Mouse (Mus musculus) heart, adult 2 months (tissue): ENCODE data around the gene 4930404N11Rik. TPM values are rescaled to one million over a fixed set of nuclear protein-coding genes. Genes with fewer than 3 reads are reported as not detected.

Experiments
- DNase-seq, 2 experiments: peaks; one replicate each; pipeline ENCODE4 v3.0.0; 2021
- H3K27ac ChIP-seq: fragments of 200-600 bp; 2 replicates; pipeline ENCODE4 v1.8.1; 2022
- H3K27me3 ChIP-seq: fragments of 200-500 bp; 2 replicates; pipeline ENCODE4 v1.6.1; 2012; ENCODE audit warnings: mild to moderate bottlenecking, low read length, inconsistent platforms, mixed read lengths; ENCODE audit not compliant: control insufficient read depth, insufficient read depth
- H3K36me3 ChIP-seq: fragments of 200-500 bp; 2 replicates; pipeline ENCODE4 v1.6.1; 2012; ENCODE audit warnings: low read length, inconsistent platforms; ENCODE audit not compliant: control insufficient read depth, insufficient read depth
- H3K4me1 ChIP-seq: fragments of 200-500 bp; 2 replicates; pipeline ENCODE4 v1.6.1; 2011; ENCODE audit warnings: low read length; ENCODE audit not compliant: control insufficient read depth, insufficient read depth
- H3K4me3 ChIP-seq: fragments of 200-600 bp; 2 replicates; pipeline ENCODE4 v1.8.1; 2022
- H3K79me2 ChIP-seq: fragments of 200-500 bp; replicated peaks from 2 replicates; pipeline ENCODE4 v1.6.1; 2012; ENCODE audit warnings: mild to moderate bottlenecking, inconsistent platforms, low read length, moderate library complexity, mixed read lengths; ENCODE audit not compliant: control insufficient read depth, insufficient read depth
- H3K9ac ChIP-seq: fragments of 200-500 bp; 2 replicates; pipeline ENCODE4 v1.6.1; 2012; ENCODE audit warnings: low read depth, mild to moderate bottlenecking, control low read depth, inconsistent platforms, low read length, mixed read lengths
- CTCF ChIP-seq: fragments of 200-600 bp; IDR thresholded peaks from 2 replicates; pipeline ENCODE4 v1.8.1; 2022; ENCODE audit warnings: antibody characterized with exemption, mild to moderate bottlenecking, moderate library complexity
- EP300 ChIP-seq: fragments of 200-500 bp; IDR thresholded peaks from 2 replicates; pipeline ENCODE4 v1.6.1; 2011; ENCODE audit warnings: low read depth, low read length, control low read depth; ENCODE audit not compliant: insufficient read depth
- POLR2A ChIP-seq: fragments of 200-500 bp; IDR thresholded peaks from 2 replicates; pipeline ENCODE4 v1.6.1; 2011; ENCODE audit warnings: mild to moderate bottlenecking, low read depth, low read length, control low read depth; ENCODE audit not compliant: insufficient read depth
- WGBS: fragments of 180-500 bp; shearing (Covaris S2); methylation state at CpG from one replicate; pipeline ENCODE4 v1.1.7; 2018; 5-methylcytosine and 5-hydroxymethylcytosine counted together
- intact Hi-C: fragments of 180-260 bp; cut with DNase I; formaldehyde crosslinking; loops from one replicate; pipeline ENCODE4 v1.15.1; 2025
- microRNA-seq, 2 experiments: library from miRNA; unstranded; fragments of <30 nt; microRNA quantifications; one replicate each; pipeline ENCODE4 v1.2.0; 2021
- polyA plus RNA-seq: library from polyadenylated mRNA; depleted of rRNA; stranded (reverse); fragments of >200 nt; gene quantifications from 2 replicates; pipeline ENCODE4 v1.2.3, GENCODE M21; 2012; rRNA removed
- total RNA-seq, 2 experiments: library from RNA; stranded (reverse); gene quantifications; 2 replicates each; pipeline ENCODE4 v1.2.3; 2021

The 4930404N11Rik gene
- total and polyA plus RNA-seq, 3 experiments, result 0.64 to 1.2 (median 1.1) TPM

DNA sequence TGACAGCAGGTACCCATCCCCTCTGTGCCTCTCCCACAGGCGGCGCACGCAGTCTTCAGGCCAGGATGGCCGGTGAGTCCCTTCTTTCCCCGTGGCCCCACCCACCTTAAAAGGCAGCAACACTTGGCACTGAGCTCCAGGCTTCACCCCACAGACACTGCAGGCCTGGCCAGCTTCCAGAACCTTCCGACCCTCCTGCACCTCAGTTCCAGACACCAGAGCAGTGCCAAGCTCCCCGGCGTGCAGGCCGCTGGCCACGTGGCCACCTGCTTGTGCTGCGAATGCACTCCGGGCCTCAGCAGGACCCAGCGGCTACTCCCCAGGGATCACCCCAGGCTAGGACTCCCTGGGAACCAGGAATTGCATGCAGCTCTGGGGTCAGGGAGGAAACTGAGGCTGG lies 52.0 kb downstream of the 4930404N11Rik start:
- intact Hi-C loops, result no loop called here
- Histone ChIP-seq H3K27ac (no peak overlapping the region), H3K9ac (no peak overlapping the region), H3K79me2 (no peaks in the 10 kb centered on the region), H3K4me3 (no peak overlapping the region), H3K4me1 (no peaks in the 10 kb centered on the region), H3K27me3 (no peaks in the 10 kb centered on the region), H3K36me3 (no peaks in the 10 kb centered on the region)
- no peak for TF ChIP-seq EP300
- no peak for TF ChIP-seq CTCF
- TF ChIP-seq POLR2A, result no peak
- 90% methylated on average over 13 of the region's 13 CpGs for WGBS
- no peak for DNase-seq

Small RNA genes lying within 50 kb of the gene (microRNA-seq; reads per million reads assigned to microRNA genes)
- 0.56 to 1.5 reads per million in 2 experiments for gene Mir6913

Other genes starting within 250 kb of the 4930404N11Rik start
Only the 30 nearest of the 33 such genes appear.
- 10 to 100 TPM; 14.1 to 16.5 TPM for gene Pias4, start 197.9 kb downstream of the 4930404N11Rik start, total RNA-seq
- 22.3 and 23.3 TPM in 2 replicates for gene Pias4, start 197.9 kb downstream of the 4930404N11Rik start, polyA plus RNA-seq
- gene Eef2, start 189.2 kb downstream of the 4930404N11Rik start, total RNA-seq, result 1,000 to 10,000 TPM; 1,027 to 1,244 TPM
- 887 and 1,187 TPM in 2 replicates for gene Eef2, start 189.2 kb downstream of the 4930404N11Rik start, polyA plus RNA-seq
- 10 to 100 TPM; 27.8 to 29.0 TPM for gene Dapk3, start 182.8 kb downstream of the 4930404N11Rik start, total RNA-seq
- gene Dapk3, start 182.8 kb downstream of the 4930404N11Rik start, polyA plus RNA-seq, result 30.6 and 35.5 TPM in 2 replicates
- gene 4930442H23Rik, start 182.0 kb downstream of the 4930404N11Rik start, total RNA-seq, result not detected
- gene 4930442H23Rik, start 182.0 kb downstream of the 4930404N11Rik start, polyA plus RNA-seq, result not detected in 2 replicates
- gene Nmrk2, start 163.8 kb downstream of the 4930404N11Rik start, total RNA-seq, result 1 to 10 TPM; 8.7 to 8.8 TPM
- gene Nmrk2, start 163.8 kb downstream of the 4930404N11Rik start, polyA plus RNA-seq, result 4.7 and 6.3 TPM in 2 replicates
- under 1 TPM in 1 of 2 experiments, not detected in 1; 0.09 TPM for gene Atcay, start 135.0 kb downstream of the 4930404N11Rik start, total RNA-seq
- 0.14 and 0.20 TPM in 2 replicates for gene Atcay, start 135.0 kb downstream of the 4930404N11Rik start, polyA plus RNA-seq
- 1 to 10 TPM; 1.8 to 2.0 TPM for gene Zfr2, start 132.7 kb downstream of the 4930404N11Rik start, total RNA-seq
- 5.0 and 6.3 TPM in 2 replicates for gene Zfr2, start 132.7 kb downstream of the 4930404N11Rik start, polyA plus RNA-seq
- under 1 TPM; 0.48 to 0.86 TPM for gene Matk, start 112.9 kb downstream of the 4930404N11Rik start, total RNA-seq
- gene Matk, start 112.9 kb downstream of the 4930404N11Rik start, polyA plus RNA-seq, result 0.97 and 1.5 TPM in 2 replicates
- 100 to 1,000 TPM in 1 of 2 experiments, 10 to 100 TPM in 1; 85.7 to 101 TPM for gene Mrpl54, start 98.9 kb downstream of the 4930404N11Rik start, total RNA-seq
- gene Mrpl54, start 98.9 kb downstream of the 4930404N11Rik start, polyA plus RNA-seq, result 66.7 and 93.2 TPM in 2 replicates
- 100 to 1,000 TPM; 111 to 123 TPM for gene Apba3, start 98.9 kb downstream of the 4930404N11Rik start, total RNA-seq
- 151 TPM in 2 replicates for gene Apba3, start 98.9 kb downstream of the 4930404N11Rik start, polyA plus RNA-seq
- not detected for gene Tjp3, start 74.2 kb downstream of the 4930404N11Rik start, total RNA-seq
- gene Tjp3, start 74.2 kb downstream of the 4930404N11Rik start, polyA plus RNA-seq, result 0.12 and 0.78 TPM in 2 replicates
- gene Pip5k1c, start 72.9 kb downstream of the 4930404N11Rik start, total RNA-seq, result 10 to 100 TPM; 27.0 to 28.0 TPM
- gene Pip5k1c, start 72.9 kb downstream of the 4930404N11Rik start, polyA plus RNA-seq, result 37.5 and 44.2 TPM in 2 replicates
- 10 to 100 TPM; 16.1 to 18.0 TPM for gene Cactin, start 44.7 kb downstream of the 4930404N11Rik start, total RNA-seq
- gene Cactin, start 44.7 kb downstream of the 4930404N11Rik start, polyA plus RNA-seq, result 15.4 and 18.0 TPM in 2 replicates
- gene Tbxa2r, start 37.1 kb downstream of the 4930404N11Rik start, total RNA-seq, result 1 to 10 TPM; 3.8 to 4.1 TPM
- gene Tbxa2r, start 37.1 kb downstream of the 4930404N11Rik start, polyA plus RNA-seq, result 7.1 and 8.7 TPM in 2 replicates
- 1 to 10 TPM; 5.5 to 6.4 TPM for gene Gipc3, start 22.6 kb downstream of the 4930404N11Rik start, total RNA-seq
- gene Gipc3, start 22.6 kb downstream of the 4930404N11Rik start, polyA plus RNA-seq, result 4.7 and 4.8 TPM in 2 replicates
- 10 to 100 TPM; 55.6 to 58.1 TPM for gene Hmg20b, start 15.3 kb downstream of the 4930404N11Rik start, total RNA-seq
- gene Hmg20b, start 15.3 kb downstream of the 4930404N11Rik start, polyA plus RNA-seq, result 44.3 and 54.9 TPM in 2 replicates
- 10 to 100 TPM; 10.6 to 11.1 TPM for gene Mfsd12, start 8.3 kb downstream of the 4930404N11Rik start, total RNA-seq
- 9.6 and 10.5 TPM in 2 replicates for gene Mfsd12, start 8.3 kb downstream of the 4930404N11Rik start, polyA plus RNA-seq
- gene Fzr1, start 12.7 kb upstream of the 4930404N11Rik start, total RNA-seq, result 10 to 100 TPM; 29.9 to 31.5 TPM
- gene Fzr1, start 12.7 kb upstream of the 4930404N11Rik start, polyA plus RNA-seq, result 49.3 and 56.1 TPM in 2 replicates
- 10 to 100 TPM; 46.6 to 53.8 TPM for gene Dohh, start 18.6 kb upstream of the 4930404N11Rik start, total RNA-seq
- gene Dohh, start 18.6 kb upstream of the 4930404N11Rik start, polyA plus RNA-seq, result 48.5 and 56.9 TPM in 2 replicates
- gene Gm48551, start 18.6 kb upstream of the 4930404N11Rik start, total RNA-seq, result 1 to 10 TPM in 1 of 2 experiments, under 1 TPM in 1; 0.73 to 1.9 TPM
- gene Gm48551, start 18.6 kb upstream of the 4930404N11Rik start, polyA plus RNA-seq, result 2.1 and 3.5 TPM in 2 replicates
- 1 to 10 TPM in 1 of 2 experiments, not detected in 1; 1.2 TPM for gene Gm48552, start 23.2 kb upstream of the 4930404N11Rik start, total RNA-seq
- gene Gm48552, start 23.2 kb upstream of the 4930404N11Rik start, polyA plus RNA-seq, result 0.88 and 1.2 TPM in 2 replicates
- gene Smim24, start 27.2 kb upstream of the 4930404N11Rik start, total RNA-seq, result 1 to 10 TPM; 2.0 to 2.3 TPM
- 8.3 and 8.6 TPM in 2 replicates for gene Smim24, start 27.2 kb upstream of the 4930404N11Rik start, polyA plus RNA-seq
- gene Nfic, start 89.8 kb upstream of the 4930404N11Rik start, total RNA-seq, result 100 to 1,000 TPM in 1 of 2 experiments, 10 to 100 TPM in 1; 94.2 to 104 TPM
- 59.9 and 80.1 TPM in 2 replicates for gene Nfic, start 89.8 kb upstream of the 4930404N11Rik start, polyA plus RNA-seq
- gene Celf5, start 116.9 kb upstream of the 4930404N11Rik start, total RNA-seq, result under 1 TPM in 1 of 2 experiments, not detected in 1; 0.16 TPM
- gene Celf5, start 116.9 kb upstream of the 4930404N11Rik start, polyA plus RNA-seq, result 0.39 and 0.73 TPM in 2 replicates
- gene Ncln, start 130.6 kb upstream of the 4930404N11Rik start, total RNA-seq, result 10 to 100 TPM; 68.6 to 74.2 TPM
- gene Ncln, start 130.6 kb upstream of the 4930404N11Rik start, polyA plus RNA-seq, result 107 and 116 TPM in 2 replicates
- gene S1pr4, start 134.3 kb upstream of the 4930404N11Rik start, total RNA-seq, result 1 to 10 TPM in 1 of 2 experiments, under 1 TPM in 1; 0.81 to 1.1 TPM
- gene S1pr4, start 134.3 kb upstream of the 4930404N11Rik start, polyA plus RNA-seq, result 2.0 and 3.1 TPM in 2 replicates
- gene Gna15, start 158.4 kb upstream of the 4930404N11Rik start, total RNA-seq, result 1 to 10 TPM; 1.1 to 1.5 TPM
- gene Gna15, start 158.4 kb upstream of the 4930404N11Rik start, polyA plus RNA-seq, result 1.1 and 1.2 TPM in 2 replicates
- 10 to 100 TPM; 46.6 to 53.5 TPM for gene Gna11, start 179.4 kb upstream of the 4930404N11Rik start, total RNA-seq
- gene Gna11, start 179.4 kb upstream of the 4930404N11Rik start, polyA plus RNA-seq, result 68.0 and 81.9 TPM in 2 replicates
- gene Aes, start 193.7 kb upstream of the 4930404N11Rik start, total RNA-seq, result 1,000 to 10,000 TPM in 1 of 2 experiments, 100 to 1,000 TPM in 1; 982 to 1,113 TPM
- 2,586 and 3,063 TPM in 2 replicates for gene Aes, start 193.7 kb upstream of the 4930404N11Rik start, polyA plus RNA-seq
- 1 to 10 TPM; 6.8 to 7.4 TPM for gene Tle2, start 208.7 kb upstream of the 4930404N11Rik start, total RNA-seq
- gene Tle2, start 208.7 kb upstream of the 4930404N11Rik start, polyA plus RNA-seq, result 40.9 and 43.8 TPM in 2 replicates